Mouse (Mus musculus) midbrain, embryonic 16.5 days (tissue): ENCODE data around the gene Cnbd2. TPM values are rescaled to one million over a fixed set of nuclear protein-coding genes. Genes with fewer than 3 reads are reported as not detected.

Experiments used
- ATAC-seq: fragments of 200-750 bp; cut with Nextera tagmentation; 2 replicates; pipeline ENCODE4 v1.8.0; 2017; ENCODE audit warnings: moderate TSS enrichment
- H3K27ac ChIP-seq: fragments of 300-500 bp; sonication (generic); 2 replicates; pipeline ENCODE4 v1.5.1; 2014; ENCODE audit warnings: mild to moderate bottlenecking, low read length, mixed read lengths
- H3K27me3 ChIP-seq: fragments of 300-500 bp; sonication (generic); 2 replicates; pipeline ENCODE4 v1.6.1; 2014; ENCODE audit warnings: low read depth, low read length, mixed read lengths; ENCODE audit not compliant: control insufficient read depth, insufficient read depth
- H3K36me3 ChIP-seq: fragments of 300-500 bp; sonication (generic); 2 replicates; pipeline ENCODE4 v1.6.1; 2014; ENCODE audit warnings: mild to moderate bottlenecking, low read length, moderate library complexity, mixed read lengths; ENCODE audit not compliant: control insufficient read depth, insufficient read depth
- H3K4me1 ChIP-seq: fragments of 300-500 bp; sonication (generic); 2 replicates; pipeline ENCODE4 v1.6.1; 2014; ENCODE audit warnings: mild to moderate bottlenecking, low read length, mixed read lengths; ENCODE audit not compliant: control insufficient read depth, insufficient read depth
- H3K4me2 ChIP-seq: fragments of 300-500 bp; sonication (generic); 2 replicates; pipeline ENCODE4 v1.6.1; 2014; ENCODE audit warnings: mild to moderate bottlenecking, low read length, mixed read lengths
- H3K4me3 ChIP-seq: fragments of 300-500 bp; sonication (generic); 2 replicates; pipeline ENCODE4 v1.5.1; 2014; ENCODE audit warnings: low read depth, mild to moderate bottlenecking, low read length, moderate library complexity, mixed read lengths
- H3K9ac ChIP-seq: fragments of 300-500 bp; sonication (generic); 2 replicates; pipeline ENCODE4 v1.6.1; 2014; ENCODE audit warnings: low read depth, low read length, mixed read lengths
- H3K9me3 ChIP-seq: fragments of 300-500 bp; sonication (generic); replicated peaks from 2 replicates; pipeline ENCODE4 v1.6.1; 2014; ENCODE audit warnings: mild to moderate bottlenecking, low read length, mixed read lengths; ENCODE audit not compliant: control insufficient read depth, poor library complexity, severe bottlenecking
- WGBS: fragments of 180-500 bp; shearing (Covaris S2); extraction: QIAGEN DNeasy Blood & Tissue Kit; methylation state at CpG from one replicate; pipeline ENCODE4 v1.1.7; 2014; 5-methylcytosine and 5-hydroxymethylcytosine counted together
- polyA plus RNA-seq: library from polyadenylated mRNA; unstranded; fragments of >200 nt; fragmentation: Nextera tagmentation; extraction: Ambion mirVana; gene quantifications from 2 replicates; pipeline ENCODE4 v1.2.1, GENCODE M21; 2015

Cnbd2 gene
- polyA plus RNA-seq, 1 experiment from 2014 or later, result 7.0 TPM

DNA sequence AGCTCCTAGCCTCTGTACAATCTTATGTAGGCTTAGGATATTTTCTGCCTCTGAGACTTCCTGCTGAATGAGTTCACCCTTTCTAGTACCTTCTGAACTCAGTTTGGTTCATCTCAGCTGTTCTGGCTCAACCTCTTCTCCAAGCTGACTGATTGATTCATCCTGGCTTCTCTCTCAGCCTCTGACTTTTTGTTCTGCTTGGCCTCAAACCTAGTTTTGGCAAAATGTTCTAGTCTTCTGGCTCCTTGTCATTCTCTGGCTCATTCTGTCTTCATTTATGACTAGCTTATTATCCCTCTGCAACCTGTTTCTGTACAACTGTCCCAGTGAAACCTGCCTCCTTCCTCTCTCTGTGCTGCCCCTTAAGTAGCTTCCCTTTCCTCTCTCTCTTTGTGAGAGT lies 6.4 kb downstream of the Cnbd2 start:
- no peak for ATAC-seq
- peaks cover 2% of the 10 kb centered on the region; the same call in 1 of the 2 replicates for H3K36me3 ChIP-seq
- no peak overlapping the region for H3K4me3 ChIP-seq
- H3K9ac ChIP-seq, result no peak overlapping the region
- peaks cover 3% of the 10 kb centered on the region; the same call in 1 of the 2 replicates for H3K4me1 ChIP-seq
- H3K27ac ChIP-seq, result no peak overlapping the region
- H3K4me2 ChIP-seq, result no peak overlapping the region
- H3K27me3 ChIP-seq, result no peaks in the 10 kb centered on the region
- no peaks in the 10 kb centered on the region for H3K9me3 ChIP-seq

DNA sequence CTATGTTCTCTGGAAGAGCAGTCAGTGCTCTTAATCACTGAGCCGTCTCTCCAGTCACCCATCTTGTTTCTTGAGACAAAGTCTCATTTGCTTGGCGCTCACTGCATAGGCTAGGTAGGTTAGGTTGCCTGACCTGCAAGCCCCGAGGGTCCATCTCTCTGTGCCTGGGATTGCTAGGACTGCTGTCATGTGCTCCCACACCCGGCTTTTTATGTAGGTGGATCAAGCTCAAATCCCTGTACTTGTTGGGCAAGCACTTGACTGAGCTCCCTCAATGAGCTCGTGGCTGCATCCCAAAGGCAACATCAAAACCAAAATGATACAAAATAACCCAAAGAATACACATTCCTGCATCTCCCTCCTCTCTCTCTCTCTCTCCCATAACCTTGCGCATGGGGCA lies 9.4 kb downstream of the Cnbd2 start:
- Histone ChIP-seq H3K9ac (no peak overlapping the region), H3K4me1 (no peaks in the 10 kb centered on the region), H3K9me3 (no peaks in the 10 kb centered on the region), H3K27me3 (no peaks in the 10 kb centered on the region), H3K27ac (no peak overlapping the region), H3K4me3 (no peak overlapping the region), H3K36me3 (peaks cover 2% of the 10 kb centered on the region; the same call in 1 of the 2 replicates), H3K4me2 (no peak overlapping the region)
- no peak for ATAC-seq
- whole genome bisulfite sequencing, result 89% methylated on average over 6 of the region's 6 CpGs

DNA sequence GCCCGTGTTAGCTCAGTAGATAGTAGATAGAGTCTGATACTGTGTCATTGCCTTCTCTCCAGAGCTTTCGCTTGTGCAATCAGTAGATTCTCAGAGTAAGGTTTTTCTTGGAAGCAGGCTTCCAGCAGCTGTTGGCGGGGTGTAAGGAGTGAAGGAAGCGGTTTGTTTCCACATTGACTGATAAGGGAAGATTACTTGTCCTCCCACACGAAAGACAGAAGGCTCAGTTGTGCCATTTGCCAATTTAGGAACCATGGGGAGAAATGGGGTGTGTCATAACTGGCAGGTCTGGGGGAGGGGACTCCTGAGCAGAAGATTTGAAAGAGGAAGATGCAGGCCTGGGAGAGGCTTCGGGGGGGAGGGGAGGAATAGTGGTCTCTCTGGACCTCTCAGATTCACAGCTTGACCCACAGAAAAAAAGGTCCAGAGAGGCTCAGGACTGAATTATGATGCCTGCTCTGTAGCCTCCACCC lies 12.1 kb downstream of the Cnbd2 start:
- no peaks in the 10 kb centered on the region for H3K9me3 ChIP-seq
- no peak overlapping the region for H3K27ac ChIP-seq
- ATAC-seq, result no peak
- no peaks in the 10 kb centered on the region for H3K4me1 ChIP-seq
- no peak overlapping the region for H3K9ac ChIP-seq
- 73% methylated on average over 6 of the region's 6 CpGs for WGBS
- H3K36me3 ChIP-seq, result peaks cover 2% of the 10 kb centered on the region; the same call in 1 of the 2 replicates
- H3K27me3 ChIP-seq, result no peaks in the 10 kb centered on the region
- no peak overlapping the region for H3K4me2 ChIP-seq
- no peak overlapping the region for H3K4me3 ChIP-seq

DNA sequence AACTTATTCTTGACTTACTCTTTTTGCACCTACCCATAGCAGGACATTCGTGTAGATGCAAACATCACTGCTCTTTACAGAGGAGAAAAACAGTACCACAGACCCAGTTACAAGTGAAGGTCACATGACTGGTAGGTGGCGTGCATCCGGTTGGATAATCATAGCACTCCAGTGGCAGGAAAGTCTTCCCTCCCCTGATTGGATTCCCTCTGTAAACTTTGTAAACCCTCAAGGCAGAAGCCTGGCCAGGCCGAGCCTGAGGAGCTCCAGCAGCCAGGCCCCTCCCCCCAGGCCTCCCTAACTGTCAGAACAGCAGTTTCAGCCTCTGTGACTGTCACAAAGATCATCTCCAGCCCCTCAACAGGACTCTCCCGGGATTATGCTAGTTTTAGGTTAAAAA lies 12.6 kb downstream of the Cnbd2 start:
- Histone ChIP-seq H3K9me3 (no peaks in the 10 kb centered on the region), H3K36me3 (peaks cover 2% of the 10 kb centered on the region; the same call in 1 of the 2 replicates), H3K27ac (no peak overlapping the region), H3K9ac (no peak overlapping the region), H3K27me3 (no peaks in the 10 kb centered on the region), H3K4me2 (no peak overlapping the region), H3K4me1 (no peaks in the 10 kb centered on the region), H3K4me3 (no peak overlapping the region)
- ATAC-seq, result no peak
- WGBS, result 52% methylated on average over 5 of the region's 5 CpGs

DNA sequence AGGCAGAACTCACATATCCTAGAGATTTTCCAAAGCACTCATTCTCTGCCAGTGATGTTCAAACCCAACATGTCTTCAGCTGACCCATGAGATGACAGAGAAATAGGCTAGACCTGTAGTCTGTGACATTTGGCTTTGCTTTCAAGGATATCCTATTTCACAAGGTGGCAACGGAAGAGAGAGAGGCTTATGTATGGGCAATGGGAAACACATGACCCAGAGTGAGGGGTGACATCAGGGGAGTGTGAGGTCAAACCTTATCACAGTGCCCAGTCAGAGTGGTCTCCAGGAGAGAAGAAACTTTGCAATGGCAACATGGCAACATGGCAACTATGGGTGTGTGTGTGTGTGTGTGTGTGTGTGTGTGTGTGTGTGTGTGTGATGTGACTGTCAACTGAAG lies 18.6 kb downstream of the Cnbd2 start:
- H3K4me2 ChIP-seq, result no peak overlapping the region
- H3K36me3 ChIP-seq, result no peaks in the 10 kb centered on the region
- H3K9me3 ChIP-seq, result no peaks in the 10 kb centered on the region
- no peak for ATAC-seq
- no peaks in the 10 kb centered on the region for H3K4me1 ChIP-seq
- no peak overlapping the region for H3K4me3 ChIP-seq
- H3K27ac ChIP-seq, result no peak overlapping the region
- no peak overlapping the region for H3K9ac ChIP-seq
- no peaks in the 10 kb centered on the region for H3K27me3 ChIP-seq
- WGBS, result 79% methylated on average over 1 of the region's 1 CpGs

DNA sequence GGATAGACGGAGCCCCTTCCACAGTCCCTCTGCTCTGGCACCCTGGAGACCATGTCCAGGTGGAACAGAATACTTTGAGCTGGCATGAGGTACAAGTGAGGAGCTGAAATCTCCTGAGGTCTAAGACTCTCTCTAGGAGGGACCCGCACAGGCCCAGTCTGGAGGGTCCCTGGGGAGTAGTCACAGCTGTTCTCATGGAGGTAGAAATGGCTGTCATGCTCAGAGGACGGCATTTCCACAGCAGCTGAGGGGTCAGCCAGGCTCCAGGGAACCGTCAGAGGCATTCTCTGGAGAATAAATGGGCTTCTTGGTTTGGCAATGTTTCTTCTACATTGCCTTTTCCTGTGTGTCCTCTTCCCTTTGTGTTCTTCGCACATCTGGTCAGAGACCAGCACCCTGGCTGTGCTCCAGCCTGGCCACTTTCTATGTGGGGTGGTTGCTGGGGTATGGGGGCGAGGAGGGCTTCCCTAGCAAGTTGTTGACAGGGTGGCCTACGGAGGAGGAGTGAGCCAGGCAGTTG lies 19.4 kb downstream of the Cnbd2 start:
- H3K9me3 ChIP-seq, result no peaks in the 10 kb centered on the region
- no peak overlapping the region for H3K4me2 ChIP-seq
- no peaks in the 10 kb centered on the region for H3K4me1 ChIP-seq
- no peak overlapping the region for H3K9ac ChIP-seq
- H3K4me3 ChIP-seq, result no peak overlapping the region
- H3K27ac ChIP-seq, result no peak overlapping the region
- no peaks in the 10 kb centered on the region for H3K36me3 ChIP-seq
- 87% methylated on average over 7 of the region's 7 CpGs for whole genome bisulfite sequencing
- no peaks in the 10 kb centered on the region for H3K27me3 ChIP-seq
- no peak for ATAC-seq

DNA sequence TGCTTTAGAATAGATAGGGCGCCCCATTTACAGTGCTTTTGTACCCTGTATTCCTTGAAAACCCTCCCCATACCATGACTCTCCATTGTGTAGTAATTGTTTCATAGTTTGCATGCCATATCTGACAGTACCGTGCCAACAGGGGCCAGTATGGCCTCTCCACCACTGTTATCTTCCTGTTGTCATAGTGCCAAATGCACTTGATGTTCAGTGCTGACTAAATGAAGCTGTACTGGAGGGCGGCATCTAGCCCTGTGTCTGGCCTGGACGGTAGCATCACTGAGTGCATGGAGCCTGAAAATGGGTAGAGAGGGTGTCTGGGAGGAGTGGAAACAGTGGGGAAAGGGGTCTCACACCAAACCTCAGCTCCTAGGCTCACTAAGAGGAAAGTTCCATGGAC lies 28.0 kb downstream of the Cnbd2 start:
- Histone ChIP-seq H3K4me2 (no peak overlapping the region), H3K36me3 (no peaks in the 10 kb centered on the region), H3K27ac (no peak overlapping the region), H3K27me3 (no peaks in the 10 kb centered on the region), H3K4me1 (no peaks in the 10 kb centered on the region), H3K9me3 (no peaks in the 10 kb centered on the region), H3K4me3 (no peak overlapping the region), H3K9ac (no peak overlapping the region)
- ATAC-seq, result no peak
- 91% methylated on average over 4 of the region's 4 CpGs for WGBS

DNA sequence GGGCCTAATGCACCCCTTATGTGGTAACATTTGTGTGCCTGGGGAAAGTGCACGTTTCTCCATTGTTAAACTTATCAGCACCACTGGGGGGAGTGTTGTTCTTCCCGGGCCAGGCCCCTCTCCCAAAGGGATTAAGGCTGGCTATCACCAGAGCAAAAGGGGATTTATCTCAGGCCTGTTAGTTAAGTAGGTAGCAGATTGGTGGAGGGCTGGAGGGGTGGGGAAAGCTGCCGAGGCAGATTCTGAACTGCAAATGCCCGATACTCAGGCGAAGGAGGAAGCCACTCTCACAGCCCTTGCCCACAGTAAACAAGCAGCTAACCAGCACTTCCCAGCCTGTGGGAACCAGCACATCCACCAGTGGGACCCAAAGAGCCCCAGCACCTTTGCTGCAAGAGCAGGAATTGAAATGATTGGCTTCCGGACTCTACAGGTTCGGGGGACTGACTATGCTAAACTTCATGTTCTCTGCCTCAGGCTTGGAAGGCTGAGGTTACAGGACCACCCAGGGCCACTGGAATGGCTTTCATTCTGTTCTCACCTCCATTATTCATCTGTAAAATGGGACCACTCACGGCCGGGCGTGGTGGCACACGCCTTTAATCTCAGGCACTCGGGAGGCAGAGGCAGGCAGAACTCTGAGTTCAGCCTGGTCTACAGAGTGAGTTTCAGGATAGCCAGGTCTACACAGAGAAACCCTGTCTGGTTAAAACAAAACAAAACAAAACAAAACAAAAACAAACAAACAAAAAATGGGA lies 32.9 kb downstream of the Cnbd2 start:
- H3K27me3 ChIP-seq, result no peaks in the 10 kb centered on the region
- no peaks in the 10 kb centered on the region for H3K9me3 ChIP-seq
- H3K4me2 ChIP-seq, result no peak overlapping the region
- no peak overlapping the region for H3K4me3 ChIP-seq
- WGBS, result 53% methylated on average over 12 of the region's 12 CpGs
- H3K9ac ChIP-seq, result no peak overlapping the region
- no peaks in the 10 kb centered on the region for H3K36me3 ChIP-seq
- H3K4me1 ChIP-seq, result no peaks in the 10 kb centered on the region
- no peak for ATAC-seq
- H3K27ac ChIP-seq, result no peak overlapping the region

DNA sequence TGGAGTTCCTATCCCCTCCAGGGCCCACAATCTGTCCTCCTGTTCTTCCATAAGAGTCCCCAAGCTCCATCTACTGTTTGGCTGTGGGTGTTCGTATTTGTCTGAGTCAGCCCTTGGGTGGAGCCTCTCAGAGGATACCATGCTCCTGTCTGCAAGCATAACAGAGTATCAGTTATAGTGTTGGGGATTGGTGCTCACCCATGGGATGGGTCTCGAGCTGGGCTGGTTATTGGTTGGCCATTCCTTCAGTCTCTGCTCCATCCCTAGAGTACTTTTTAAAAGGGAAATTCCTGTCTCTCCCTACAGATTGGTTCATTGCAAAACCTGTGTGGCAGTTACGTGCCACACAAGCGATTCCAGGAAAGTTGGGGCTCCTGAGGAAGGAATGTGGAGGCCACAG lies 36.7 kb downstream of the Cnbd2 start:
- Histone ChIP-seq H3K9me3 (no peaks in the 10 kb centered on the region), H3K4me3 (no peak overlapping the region), H3K27ac (no peak overlapping the region), H3K36me3 (no peaks in the 10 kb centered on the region), H3K4me2 (no peak overlapping the region), H3K4me1 (no peaks in the 10 kb centered on the region), H3K9ac (no peak overlapping the region), H3K27me3 (no peaks in the 10 kb centered on the region)
- 84% methylated on average over 4 of the region's 4 CpGs for WGBS
- no peak for ATAC-seq
